Comparison of ENCODE assay signal across 14 mouse cellular contexts in the genomic region with DNA sequence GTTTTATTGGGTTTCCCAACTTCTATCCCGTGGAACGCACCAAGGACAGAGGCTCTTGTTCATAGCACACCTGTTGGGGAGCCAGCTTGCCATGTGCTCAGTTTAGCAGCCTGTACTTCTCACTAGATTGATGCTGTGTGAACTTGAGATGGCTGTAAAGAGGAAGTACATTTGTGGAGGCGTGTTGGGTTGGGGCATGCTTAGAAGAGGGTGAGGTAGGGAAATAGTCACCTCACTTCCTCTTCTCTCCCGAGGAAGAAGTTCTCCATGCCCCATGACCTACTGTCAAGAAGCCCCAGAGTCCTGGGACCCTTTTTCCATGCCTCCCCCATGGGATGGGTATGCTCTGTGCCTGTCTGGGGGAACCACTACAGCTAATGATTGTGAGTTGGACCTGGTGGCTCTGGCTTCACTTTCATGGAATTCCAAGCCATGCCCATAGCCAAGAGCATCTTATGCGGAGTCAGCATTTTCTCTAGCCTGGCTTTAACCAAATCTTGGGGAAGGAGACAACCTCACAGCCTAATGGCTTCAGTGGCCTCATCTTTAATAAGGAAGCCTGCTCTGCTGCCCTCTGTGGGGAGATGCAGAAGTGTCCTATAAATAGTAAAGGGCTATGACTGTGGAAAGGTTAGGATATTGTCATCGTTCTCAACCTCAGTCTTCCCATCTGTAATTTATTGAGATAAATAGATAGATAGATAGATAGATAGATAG. TPM values are rescaled to one million over a fixed set of nuclear protein-coding genes. Genes with fewer than 3 reads are reported as not detected.
DNase-seq lines count a peak whose midpoint lies in the region; ATAC-seq lines count a peak whose summit lies in the region.
"Had no signal": no experiment of that assay in that cellular context is flagged by ENCODE, and none has a peak within 500 bp of the region (broad histone marks: within the 10 kb centered on the region; RNA-seq: fewer than 3 reads in every experiment).

No protein-coding gene starts in this region.

- H3K27ac ChIP-seq in kidney, embryonic 16.5 days (ENCODE audit: low read length), result no peak overlapping the region

- no peaks in the 10 kb centered on the region for H3K9me3 ChIP-seq in kidney, embryonic 16.5 days (ENCODE audit: low read length)

- H3K4me1 ChIP-seq in kidney, embryonic 16.5 days (ENCODE audit: insufficient read depth, low read length), result 0 out of 2 replicates have a peak, but pooled peaks cover 4% of the 10 kb centered on the region

- no peak overlapping the region for H3K4me2 ChIP-seq in kidney, embryonic 16.5 days (replicated peaks; ENCODE audit: low read depth, low read length)

- no peak for DNase-seq in kidney, adult 18-20 months
- DNase-seq in B cell, adult 2 months, result peak; percentile 54 to 55
- DNase-seq in ZHBTc4 (ENCODE audit: low read depth, low spot score), result peak; percentile 11
- DNase-seq in urinary bladder, adult 2 months (ENCODE audit: low spot score), result no peak
- DNase-seq in adrenal gland, adult 18-20 months (ENCODE audit: low spot score in 2 of 2), result no peak
- no peak for DNase-seq in left cerebral cortex, adult 11 months (ENCODE audit: low spot score)
- DNase-seq: cerebellum, postnatal 25 days; kidney, adult 2 months; layer of hippocampus, postnatal 36 days; right cerebral cortex, postnatal 25 days had no signal

- WGBS in kidney, embryonic 16.5 days, result 75% methylated on average over 6 of the region's 6 CpGs

- H3K27me3 ChIP-seq in kidney, embryonic 16.5 days (ENCODE audit: insufficient read depth, low read length), result no peaks in the 10 kb centered on the region

- no peaks in the 10 kb centered on the region for H3K36me3 ChIP-seq in kidney, embryonic 16.5 days (ENCODE audit: insufficient read depth, low read length)

- peak; percentile 43 for ATAC-seq in kidney, embryonic 16.5 days (ENCODE audit: low FRiP score, low TSS enrichment)
- peak; percentile 89 for ATAC-seq in neutrophil, adult 5-6 weeks (ENCODE audit: extremely low read depth, insufficient number of reproducible peaks, low FRiP score, poor library complexity, severe bottlenecking)

- H3K9ac ChIP-seq in kidney, embryonic 16.5 days (replicated peaks; ENCODE audit: low read length), result no peak overlapping the region

- no peak overlapping the region for H3K4me3 ChIP-seq in kidney, embryonic 16.5 days (ENCODE audit: low read length)
- H3K4me3 ChIP-seq: megakaryocyte, embryonic 14.5 days had no signal

RNA-seq across cellular contexts. Expression of a gene that starts 18.6 kb away (rescaled TPM):
- 1.7 and 2.0 TPM in 2 replicates for polyA plus RNA-seq in kidney, embryonic 16.5 days (2015; fragmentation: Nextera tagmentation; extraction: Ambion mirVana)
- 217 and 224 TPM in 2 replicates for total RNA-seq in neutrophil, adult 5-6 weeks (2017)
- polyA plus RNA-seq in urinary bladder, adult 2 months (2012; rRNA removed), result 2.9 and 3.0 TPM in 2 replicates
- total RNA-seq in adrenal gland, adult 18-20 months (2021), result 1 to 10 TPM; 1.5 to 2.2 TPM

RNA-seq across cellular contexts. Expression of a gene that starts 19.1 kb away (rescaled TPM):
- 7.8 and 8.3 TPM in 2 replicates for polyA plus RNA-seq in kidney, embryonic 16.5 days (2015; fragmentation: Nextera tagmentation; extraction: Ambion mirVana)
- 0.12 and 0.25 TPM in 2 replicates for total RNA-seq in neutrophil, adult 5-6 weeks (2017)
- 2.1 and 3.0 TPM in 2 replicates for polyA plus RNA-seq in urinary bladder, adult 2 months (2012; rRNA removed)
- 1 to 10 TPM; 1.4 to 3.7 TPM for total RNA-seq in adrenal gland, adult 18-20 months (2021)
- total RNA-seq: liver, adult 2 months had no signal
- polyA plus RNA-seq: liver, adult 2 months had no signal

Comparison
In these comparisons a context has a peak if more than half of its experiments do, and no peak if none do; other contexts are left out.
1. DNase-seq: peak in B cell, adult 2 months (2 of 2) and ZHBTc4 (single experiment); none in kidney, adult 18-20 months (single experiment), urinary bladder, adult 2 months (single experiment), adrenal gland, adult 18-20 months (0 of 2) and left cerebral cortex, adult 11 months (single experiment).
2. RNA of a gene that starts 18.6 kb away (total RNA-seq): 217 to 224 TPM in neutrophil, adult 5-6 weeks; 1.5 to 2.2 TPM in adrenal gland, adult 18-20 months; every median in the first group is over 10 times any median in the second.